Mouse (Mus musculus) layer of hippocampus, postnatal 36 days (tissue): ENCODE measurements at regions not wholly inside any gene's neighbourhood (a gene's known extent, or its start where the extent isn't known, plus 50 kb on each side); places are given as distances from the start of the nearest gene placed in this dataset.

Experiments used
- DNase-seq, 2 experiments: peaks; one replicate each; pipeline ENCODE4 v3.0.0; 2022

DNA sequence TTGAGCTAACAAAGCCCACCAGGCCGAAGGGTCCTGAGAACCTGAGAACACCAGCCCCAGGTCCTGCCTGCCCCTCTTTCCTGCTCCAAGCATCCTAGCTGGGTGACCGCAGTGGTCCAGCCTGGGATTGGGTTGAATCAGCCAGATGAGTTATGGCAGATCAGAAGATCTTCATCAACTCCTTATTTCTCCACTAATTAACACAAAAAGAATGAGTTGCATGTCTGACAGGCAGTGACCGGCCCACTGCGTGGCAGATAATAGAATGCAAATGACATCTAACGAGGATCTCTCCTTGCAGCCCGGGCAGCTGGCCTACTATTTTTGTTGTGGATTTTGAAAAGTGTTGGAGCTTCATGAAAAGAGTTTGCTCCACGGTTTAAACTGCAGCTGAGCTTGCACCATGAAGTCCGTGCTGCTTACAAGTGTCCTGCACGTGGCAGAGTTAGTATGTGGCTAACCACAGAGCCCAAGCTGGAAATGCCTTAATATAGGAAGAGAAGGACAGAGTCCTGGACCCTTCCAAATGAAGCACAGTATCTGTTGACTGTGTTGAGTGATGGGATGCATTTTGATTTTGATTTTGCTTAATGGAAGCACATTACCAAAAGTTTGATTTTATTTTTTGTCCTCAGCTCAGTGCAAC lies 158.9 kb downstream of the Rab11fip2 start:
- no peak for DNase-seq

DNA sequence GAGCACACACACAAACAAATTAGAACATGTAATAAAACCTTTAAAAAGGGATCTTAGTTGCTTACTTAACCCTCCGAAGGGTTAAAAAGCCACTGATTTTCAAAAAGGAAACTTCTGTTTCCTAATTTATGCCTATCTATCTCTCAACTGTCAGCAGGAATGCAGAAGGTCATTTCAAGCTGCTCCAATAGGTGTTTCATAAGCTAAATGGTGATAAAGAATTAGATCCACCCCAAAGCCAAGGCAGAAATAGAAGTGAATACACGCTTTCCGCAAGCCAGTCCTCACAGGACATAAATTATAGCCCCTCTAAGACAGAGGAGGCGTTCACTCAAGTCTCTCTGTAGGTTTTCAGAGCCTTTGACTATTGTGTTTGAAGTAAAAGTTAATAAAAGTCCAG lies 112.2 kb downstream of the Rab11fip2 start:
- DNase-seq, result no peak

DNA sequence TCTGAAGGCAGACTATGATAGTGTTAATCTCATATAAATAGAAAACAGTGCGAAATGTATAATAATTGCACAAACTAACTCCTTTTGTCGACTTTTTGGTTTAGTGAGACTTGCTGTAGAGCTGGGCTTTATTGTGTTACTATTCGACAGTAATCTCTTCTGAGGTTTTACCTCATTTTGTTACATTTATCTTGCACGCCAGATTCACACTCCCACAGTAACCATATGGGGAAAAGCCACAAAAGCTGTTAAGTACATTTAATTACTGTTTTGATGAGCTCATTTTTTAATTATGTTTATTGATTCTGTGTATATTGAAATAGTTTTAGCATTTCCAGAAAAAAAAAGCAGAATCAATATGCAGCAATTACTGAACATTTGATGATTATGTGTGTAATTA lies 106.3 kb downstream of the Rab11fip2 start:
- DNase-seq, result no peak

- DNase-seq, result no peak
Observed at GRCm38 (mm10) chr19:59837628-59838027, 105.8 kb downstream of the Rab11fip2 start.

DNA sequence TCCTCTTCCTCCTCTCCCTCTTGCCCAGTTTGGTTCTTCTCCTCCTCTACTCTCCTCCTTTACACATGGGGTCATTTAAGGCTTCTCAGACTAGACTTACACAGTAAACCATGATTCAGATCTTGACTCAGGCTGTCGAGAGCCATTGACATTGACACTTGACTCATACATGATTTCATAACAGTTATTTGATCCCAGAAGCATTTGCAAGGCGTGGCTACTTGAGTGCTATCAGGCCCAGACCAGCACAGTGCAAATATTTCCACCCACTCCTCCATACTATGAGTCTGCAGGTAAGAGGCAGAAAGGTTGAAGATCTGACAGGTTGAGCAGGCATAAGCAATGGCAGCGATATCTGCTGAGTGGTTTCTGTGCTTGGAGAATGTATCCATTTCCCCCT lies 99.2 kb downstream of the Rab11fip2 start:
- DNase-seq, result no peak

- DNase-seq, result no peak
Observed at GRCm38 (mm10) chr19:59846807-59847206, 96.6 kb downstream of the Rab11fip2 start.

DNA sequence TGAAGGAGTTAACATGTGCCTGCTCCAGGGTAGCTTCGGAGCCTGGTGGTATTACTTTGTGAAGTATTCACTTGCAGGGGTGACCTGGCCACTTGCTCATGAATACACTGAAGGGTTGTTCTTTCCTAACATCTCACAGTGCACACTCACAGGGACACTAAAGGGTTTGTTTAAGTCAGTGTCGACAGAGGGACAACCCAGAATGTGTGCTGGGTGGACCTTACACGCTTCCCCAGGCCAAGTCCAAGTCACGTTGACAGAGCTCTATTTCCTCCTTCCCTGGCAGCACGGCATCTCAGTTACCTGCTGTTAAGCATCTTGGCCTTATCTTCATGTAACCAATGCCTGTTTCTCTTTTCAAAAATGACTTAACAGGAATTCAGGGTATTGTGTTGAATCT lies 92.8 kb downstream of the Rab11fip2 start:
- DNase-seq, result no peak

GRCm38 (mm10) chr19:59852011-59852738 lies 91.3 kb downstream of the Rab11fip2 start:
- DNase-seq, result no peak
